Mouse (Mus musculus): Measurements from ENCODE around the gene Agbl2. TPM values are rescaled to one million over a fixed set of nuclear protein-coding genes. Genes with fewer than 3 reads are reported as not detected.

Gene Agbl2
- polyA plus RNA-seq (2015; fragmentation: Nextera tagmentation; extraction: Ambion mirVana) = 0.55 and 0.62 TPM in 2 replicates

DNA sequence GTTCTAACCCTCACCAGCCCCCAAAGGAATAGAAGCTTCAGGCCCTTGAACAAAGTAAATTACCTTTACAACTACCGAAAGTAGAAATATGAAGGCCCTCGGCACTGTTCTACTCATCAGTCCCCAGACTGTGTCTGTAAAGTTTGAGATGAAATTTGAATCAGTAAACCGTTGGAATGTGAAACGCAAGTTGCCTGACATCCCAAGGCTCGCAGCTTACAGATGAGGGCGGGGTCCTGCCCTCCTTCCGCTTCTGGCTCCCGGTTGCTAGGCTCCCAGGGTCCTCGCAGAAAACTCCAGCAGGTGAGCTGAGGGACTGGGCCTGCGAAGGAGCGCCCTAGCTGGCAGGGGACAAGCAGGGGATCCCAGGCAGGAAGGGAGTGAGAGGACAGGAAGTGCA lies at the start of gene Agbl2:
TSS of gene Agbl2 (plus strand) at position 270 of the 400 bp plus-strand sequence.
- Histone ChIP-seq H3K4me3 (replicated peaks) (peak within 1 kb of the TSS; percentile 40), H3K4me1 (peaks cover 11% of the 10 kb centered on the region), H3K27me3 (replicated peaks) (0 out of 2 replicates have a peak, but pooled peaks cover 3% of the 10 kb centered on the region), H3K4me2 (peak within 1 kb of the TSS; percentile 88), H3K36me3 (peaks cover 23% of the 10 kb centered on the region), H3K9me3 (no peaks in the 10 kb centered on the region), H3K9ac (0 out of 2 replicates have a peak within 1 kb of the TSS, but pooled peaks have one; percentile 9), H3K27ac (no peak within 1 kb of the TSS)
- WGBS = 3% methylated on average over 11 of the region's 11 CpGs
- ATAC-seq (ENCODE audit: insufficient read depth, low FRiP score, low read depth) = peak; percentile 68; the same call in 1 of the 2 replicates

DNA sequence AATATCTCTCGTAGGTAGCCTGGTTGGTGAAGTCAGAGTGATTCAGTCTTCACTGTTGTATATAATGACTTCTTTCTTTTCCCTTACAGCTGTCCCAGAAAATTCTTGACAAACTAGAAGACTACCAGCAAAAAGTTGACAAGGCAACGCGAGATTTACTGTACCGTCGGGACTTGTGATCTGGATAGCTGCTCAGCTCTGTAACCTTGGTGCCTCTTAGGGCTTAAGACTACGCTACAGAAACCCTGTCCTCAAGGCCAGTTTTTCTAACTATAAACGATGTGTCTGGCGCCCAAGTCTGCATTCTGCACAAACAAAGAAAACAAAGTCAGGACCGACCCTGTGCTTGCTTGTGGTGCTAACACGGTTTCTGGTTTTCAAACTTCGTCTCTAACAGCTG lies 47.2 kb upstream of the Agbl2 start:
- Histone ChIP-seq H3K4me1 (no peaks in the 10 kb centered on the region), H3K4me3 (replicated peaks) (no peak overlapping the region), H3K27ac (no peak overlapping the region), H3K9ac (no peak overlapping the region), H3K36me3 (peaks cover 53% of the 10 kb centered on the region), H3K27me3 (replicated peaks) (no peaks in the 10 kb centered on the region), H3K9me3 (no peaks in the 10 kb centered on the region), H3K4me2 (no peak overlapping the region)
- 90% methylated on average over 11 of the region's 11 CpGs for WGBS
- ATAC-seq (ENCODE audit: insufficient read depth, low FRiP score, low read depth) = no peak

DNA sequence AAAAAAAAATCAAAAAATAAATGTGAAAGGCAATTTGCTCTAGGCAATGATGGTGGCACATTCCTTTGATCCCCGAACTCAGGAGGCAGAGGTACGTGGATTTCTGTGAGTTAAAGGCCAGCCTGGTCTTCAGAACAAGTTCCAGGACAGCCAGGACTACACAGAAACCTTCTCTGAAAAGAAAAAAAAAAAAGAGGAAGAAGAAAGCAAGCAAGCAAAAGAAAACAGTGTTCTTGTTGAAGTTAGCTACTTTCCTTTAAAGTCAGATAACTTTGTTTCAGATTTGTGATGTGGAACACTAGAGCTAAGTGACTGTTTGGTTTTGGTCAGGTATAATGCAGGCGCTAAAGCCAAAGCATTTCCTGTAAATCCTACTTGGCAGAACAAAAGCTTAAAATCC lies 43.7 kb upstream of the Agbl2 start:
- ATAC-seq (ENCODE audit: insufficient read depth, low FRiP score, low read depth) = no peak
- 88% methylated on average over 3 of the region's 3 CpGs for WGBS
- H3K27me3 ChIP-seq (replicated peaks) = no peaks in the 10 kb centered on the region
- no peaks in the 10 kb centered on the region for H3K4me1 ChIP-seq
- H3K4me3 ChIP-seq (replicated peaks) = no peak overlapping the region
- no peak overlapping the region for H3K9ac ChIP-seq
- H3K36me3 ChIP-seq = peaks cover 28% of the 10 kb centered on the region
- no peaks in the 10 kb centered on the region for H3K9me3 ChIP-seq
- H3K27ac ChIP-seq = no peak overlapping the region
- no peak overlapping the region for H3K4me2 ChIP-seq

DNA sequence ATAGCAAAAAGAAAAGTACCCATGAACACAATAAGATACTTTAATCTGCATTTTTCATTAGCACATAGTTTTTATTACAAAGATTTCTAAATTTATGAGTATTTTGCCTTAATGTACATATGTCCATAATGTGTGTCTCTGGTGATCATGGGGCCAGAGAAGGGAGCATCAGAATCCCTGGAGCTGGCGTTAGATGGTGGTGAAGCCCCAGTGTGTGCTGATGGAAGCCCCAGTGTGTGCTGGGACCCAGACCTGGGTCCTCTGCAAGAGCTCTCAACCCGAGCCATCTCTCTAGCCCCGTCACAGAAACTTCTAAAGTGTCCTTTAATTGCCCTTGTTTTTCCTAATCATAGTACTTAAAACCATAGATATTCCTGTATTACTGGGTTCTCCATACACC lies 43.2 kb upstream of the Agbl2 start:
- H3K4me2 ChIP-seq = no peak overlapping the region
- H3K4me3 ChIP-seq (replicated peaks) = no peak overlapping the region
- WGBS = 91% methylated on average over 3 of the region's 3 CpGs
- no peak for ATAC-seq (ENCODE audit: insufficient read depth, low FRiP score, low read depth)
- no peaks in the 10 kb centered on the region for H3K4me1 ChIP-seq
- H3K27me3 ChIP-seq (replicated peaks) = no peaks in the 10 kb centered on the region
- no peak overlapping the region for H3K27ac ChIP-seq
- peaks cover 28% of the 10 kb centered on the region for H3K36me3 ChIP-seq
- no peaks in the 10 kb centered on the region for H3K9me3 ChIP-seq
- H3K9ac ChIP-seq = no peak overlapping the region

DNA sequence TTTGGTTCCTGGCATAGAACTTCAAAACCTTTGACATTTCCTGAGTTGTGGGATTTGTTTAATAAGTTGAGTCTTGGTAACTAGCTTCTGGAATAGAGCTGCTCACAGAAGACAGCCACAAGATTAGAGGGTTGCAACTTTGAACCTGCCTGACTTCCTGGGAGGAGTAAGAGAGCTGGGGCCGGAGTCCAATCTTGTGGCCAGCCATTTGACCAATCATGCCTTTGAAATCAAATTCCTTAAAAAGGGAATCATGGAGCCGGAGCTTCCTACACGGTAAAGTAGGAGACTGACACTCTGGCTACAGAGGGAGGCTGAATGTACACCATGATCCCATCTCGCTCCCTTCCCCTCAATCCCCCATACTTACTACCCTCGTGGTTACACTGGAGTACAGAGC lies 42.6 kb upstream of the Agbl2 start:
- WGBS = 88% methylated on average over 5 of the region's 5 CpGs
- Histone ChIP-seq H3K4me1 (no peaks in the 10 kb centered on the region), H3K9me3 (no peaks in the 10 kb centered on the region), H3K36me3 (peaks cover 22% of the 10 kb centered on the region), H3K4me3 (replicated peaks) (no peak overlapping the region), H3K4me2 (no peak overlapping the region), H3K27me3 (replicated peaks) (no peaks in the 10 kb centered on the region), H3K27ac (no peak overlapping the region), H3K9ac (no peak overlapping the region)
- no peak for ATAC-seq (ENCODE audit: insufficient read depth, low FRiP score, low read depth)

DNA sequence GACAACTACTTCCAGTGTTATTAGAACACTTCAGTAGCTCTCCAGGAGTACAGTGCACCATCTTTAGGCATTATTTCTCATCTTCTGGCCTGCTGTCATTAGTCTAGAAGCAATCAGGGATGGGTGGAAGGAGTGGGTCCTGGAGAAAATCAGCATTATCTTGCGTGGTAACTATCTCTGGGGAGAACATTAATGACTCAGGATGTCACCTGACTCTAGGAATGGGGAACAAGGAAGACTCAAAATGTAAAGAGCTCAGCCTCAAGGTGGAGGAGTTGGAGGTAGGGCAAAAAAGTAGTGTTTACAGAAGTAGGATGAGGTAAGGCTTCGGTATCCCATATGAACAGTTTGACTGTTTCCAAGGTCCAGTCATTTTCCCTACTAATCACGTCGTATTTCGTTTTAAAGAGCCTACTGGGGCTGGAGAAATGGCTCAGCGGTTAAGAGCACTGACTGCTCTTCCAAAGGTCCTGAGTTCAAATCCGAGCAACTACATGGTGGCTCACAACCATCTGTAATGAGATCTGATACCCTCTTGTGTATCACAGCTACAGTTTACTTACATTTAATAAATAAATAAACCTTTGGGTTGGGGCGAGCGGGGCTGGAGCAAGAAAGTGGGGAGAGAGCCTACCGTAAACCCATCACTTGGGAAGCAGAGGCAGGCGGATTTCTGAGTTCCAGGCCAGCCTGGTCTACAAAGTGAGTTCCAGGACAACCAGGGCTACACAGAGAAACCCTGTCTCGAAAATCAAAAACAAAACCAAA lies 38.1 kb upstream of the Agbl2 start:
- Histone ChIP-seq H3K4me2 (peak overlapping the region; percentile 56), H3K9ac (no peak overlapping the region), H3K36me3 (peaks cover 5% of the 10 kb centered on the region; the same call in 1 of the 2 replicates), H3K4me3 (replicated peaks) (peak overlapping the region; percentile 99), H3K27me3 (replicated peaks) (no peaks in the 10 kb centered on the region), H3K4me1 (peaks cover 5% of the 10 kb centered on the region; the same call in 1 of the 2 replicates), H3K27ac (peak overlapping the region; percentile 93), H3K9me3 (no peaks in the 10 kb centered on the region)
- WGBS = 58% methylated on average over 12 of the region's 12 CpGs
- no peak for ATAC-seq (ENCODE audit: insufficient read depth, low FRiP score, low read depth)

DNA sequence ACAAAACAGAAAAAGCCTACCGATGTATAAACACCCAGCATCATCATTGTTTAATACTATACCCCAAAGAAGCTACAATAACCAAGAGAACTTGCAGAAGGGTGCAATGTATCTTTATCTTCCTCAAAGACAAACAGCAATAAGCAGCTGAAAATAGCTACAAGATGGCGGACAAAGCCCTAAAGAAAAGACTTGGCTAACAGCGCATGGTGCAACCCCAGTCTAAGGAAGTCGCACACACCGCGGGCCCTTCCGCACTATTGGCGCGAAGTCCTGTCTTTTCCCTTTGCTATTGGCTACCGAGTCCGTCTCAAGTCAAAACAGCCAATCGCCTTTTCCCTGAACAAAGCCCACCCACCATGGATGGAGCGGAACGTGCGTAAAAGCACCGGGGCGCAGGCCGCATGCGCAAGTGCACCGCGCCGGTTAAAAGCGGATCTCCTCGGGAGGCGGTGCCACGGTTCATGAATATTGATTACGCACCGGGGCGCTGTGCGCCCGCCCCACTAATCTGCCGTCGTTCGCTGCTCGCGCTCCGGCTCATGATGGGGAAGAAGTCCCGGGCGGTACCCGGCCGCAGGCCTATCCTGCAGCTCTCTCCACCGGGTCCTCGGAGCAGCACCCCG lies 37.4 kb upstream of the Agbl2 start, which contains the start of gene Fnbp4:
TSS of gene Fnbp4 (plus strand) at position 318 of the 626 bp plus-strand sequence.
- Histone ChIP-seq H3K36me3 (peaks cover 5% of the 10 kb centered on the region; the same call in 1 of the 2 replicates), H3K4me3 (replicated peaks) (peak within 1 kb of the TSS; percentile 99), H3K27me3 (replicated peaks) (no peaks in the 10 kb centered on the region), H3K27ac (peak within 1 kb of the TSS; percentile 98), H3K4me2 (peak within 1 kb of the TSS; percentile 64), H3K4me1 (peaks cover 5% of the 10 kb centered on the region; the same call in 1 of the 2 replicates), H3K9ac (peak within 1 kb of the TSS; percentile 96), H3K9me3 (no peaks in the 10 kb centered on the region)
- ATAC-seq (ENCODE audit: insufficient read depth, low FRiP score, low read depth) = peak; percentile 99
- WGBS = under 1% methylated on average over 44 of the region's 44 CpGs

DNA sequence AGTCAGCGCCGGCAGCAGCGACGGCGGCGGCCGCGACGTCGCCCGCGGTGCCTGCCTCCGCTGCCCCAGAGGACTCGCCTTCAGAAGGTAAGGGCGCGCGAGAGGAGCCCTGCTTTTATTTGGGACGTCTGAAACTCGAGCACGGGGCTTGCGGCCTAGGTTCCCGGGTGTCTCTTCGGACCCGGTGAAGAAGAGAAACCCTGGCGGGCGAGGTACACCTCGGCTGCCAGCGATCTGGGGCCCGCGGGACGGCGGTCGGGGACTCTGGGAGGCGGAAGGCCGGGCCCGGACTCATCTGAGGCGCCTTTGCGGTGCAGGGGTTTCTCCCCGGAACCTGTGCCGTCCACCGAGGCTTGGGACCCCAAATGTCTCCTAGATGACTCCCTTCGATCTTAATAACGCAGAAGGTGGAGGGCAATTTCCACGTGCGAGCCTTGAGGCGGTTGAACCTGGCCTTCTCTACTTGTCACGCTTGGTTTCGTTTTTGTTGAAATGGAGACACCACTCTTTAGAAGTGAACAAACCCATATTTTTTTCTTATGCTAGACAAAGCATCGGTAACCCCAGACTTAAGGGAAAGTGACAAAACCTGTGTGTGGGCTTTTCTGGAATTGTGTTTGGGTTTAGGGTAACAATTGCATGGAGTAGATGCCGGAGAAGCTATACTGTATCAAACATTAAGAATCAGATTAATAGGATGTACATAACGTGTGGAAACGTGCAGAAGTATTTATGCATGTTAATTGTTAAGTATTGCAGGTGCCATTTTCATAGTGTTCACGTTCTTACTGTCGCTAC lies 36.6 kb upstream of the Agbl2 start:
- H3K27ac ChIP-seq = peak overlapping the region; percentile 98
- H3K4me2 ChIP-seq = peak overlapping the region; percentile 64
- peak overlapping the region; percentile 96 for H3K9ac ChIP-seq
- H3K9me3 ChIP-seq = no peaks in the 10 kb centered on the region
- WGBS = 1% methylated on average over 44 of the region's 54 CpGs
- peak overlapping the region; percentile 99 for H3K4me3 ChIP-seq (replicated peaks)
- peak; percentile 36 for ATAC-seq (ENCODE audit: insufficient read depth, low FRiP score, low read depth)
- peaks cover 11% of the 10 kb centered on the region; the same call in 1 of the 2 replicates for H3K36me3 ChIP-seq
- H3K4me1 ChIP-seq = peaks cover 5% of the 10 kb centered on the region; the same call in 1 of the 2 replicates
- H3K27me3 ChIP-seq (replicated peaks) = no peaks in the 10 kb centered on the region

DNA sequence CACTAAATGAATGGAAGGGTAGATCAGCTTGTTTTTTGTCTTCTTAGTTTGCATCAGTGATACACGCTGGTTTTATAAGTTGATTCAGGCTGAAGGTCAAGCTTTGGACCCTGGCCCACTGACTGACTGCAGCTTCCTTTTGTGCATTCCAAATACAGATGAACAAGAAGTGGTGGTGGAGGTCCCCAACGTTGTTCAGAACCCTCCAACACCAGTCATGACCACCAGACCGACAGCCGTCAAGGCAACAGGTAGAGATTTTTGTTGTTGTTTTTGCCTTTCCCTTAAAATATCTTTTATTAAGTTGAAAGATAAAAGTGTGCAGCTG lies 36.0 kb upstream of the Agbl2 start:
- Histone ChIP-seq H3K9me3 (no peaks in the 10 kb centered on the region), H3K27ac (peak overlapping the region; percentile 98; the same call in 1 of the 2 replicates), H3K27me3 (replicated peaks) (no peaks in the 10 kb centered on the region), H3K36me3 (peaks cover 16% of the 10 kb centered on the region), H3K4me3 (replicated peaks) (peak overlapping the region; percentile 99), H3K4me1 (peaks cover 5% of the 10 kb centered on the region; the same call in 1 of the 2 replicates), H3K4me2 (peak overlapping the region; percentile 64), H3K9ac (peak overlapping the region; percentile 96)
- WGBS = 15% methylated on average over 4 of the region's 4 CpGs
- no peak for ATAC-seq (ENCODE audit: insufficient read depth, low FRiP score, low read depth)

DNA sequence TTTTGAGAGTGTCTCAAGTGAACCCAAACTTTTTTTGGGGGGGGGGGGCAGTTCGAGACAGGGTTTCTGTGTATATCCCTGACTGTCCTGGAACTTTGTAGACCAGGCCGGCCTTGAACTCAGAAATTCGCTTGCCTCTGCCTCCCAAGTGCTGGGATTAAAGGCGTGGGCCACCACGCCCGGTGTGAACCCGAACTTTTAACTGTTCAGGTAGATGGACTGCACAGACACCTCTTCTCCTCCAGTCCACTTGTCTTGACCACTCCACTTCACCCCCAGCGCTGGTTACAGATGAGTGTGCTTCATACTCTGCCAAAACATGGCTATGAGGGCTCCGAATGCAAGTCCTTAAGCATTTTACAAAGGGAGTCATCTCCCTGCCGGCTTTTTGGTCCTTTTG lies 35.4 kb upstream of the Agbl2 start:
- H3K9ac ChIP-seq = no peak overlapping the region
- H3K4me3 ChIP-seq (replicated peaks) = peak overlapping the region; percentile 99; the same call in 1 of the 2 replicates
- 89% methylated on average over 10 of the region's 10 CpGs for WGBS
- no peak for ATAC-seq (ENCODE audit: insufficient read depth, low FRiP score, low read depth)
- H3K36me3 ChIP-seq = peaks cover 17% of the 10 kb centered on the region
- peaks cover 5% of the 10 kb centered on the region; the same call in 1 of the 2 replicates for H3K4me1 ChIP-seq
- no peaks in the 10 kb centered on the region for H3K27me3 ChIP-seq (replicated peaks)
- no peak overlapping the region for H3K27ac ChIP-seq
- peak overlapping the region; percentile 64 for H3K4me2 ChIP-seq
- H3K9me3 ChIP-seq = no peaks in the 10 kb centered on the region

DNA sequence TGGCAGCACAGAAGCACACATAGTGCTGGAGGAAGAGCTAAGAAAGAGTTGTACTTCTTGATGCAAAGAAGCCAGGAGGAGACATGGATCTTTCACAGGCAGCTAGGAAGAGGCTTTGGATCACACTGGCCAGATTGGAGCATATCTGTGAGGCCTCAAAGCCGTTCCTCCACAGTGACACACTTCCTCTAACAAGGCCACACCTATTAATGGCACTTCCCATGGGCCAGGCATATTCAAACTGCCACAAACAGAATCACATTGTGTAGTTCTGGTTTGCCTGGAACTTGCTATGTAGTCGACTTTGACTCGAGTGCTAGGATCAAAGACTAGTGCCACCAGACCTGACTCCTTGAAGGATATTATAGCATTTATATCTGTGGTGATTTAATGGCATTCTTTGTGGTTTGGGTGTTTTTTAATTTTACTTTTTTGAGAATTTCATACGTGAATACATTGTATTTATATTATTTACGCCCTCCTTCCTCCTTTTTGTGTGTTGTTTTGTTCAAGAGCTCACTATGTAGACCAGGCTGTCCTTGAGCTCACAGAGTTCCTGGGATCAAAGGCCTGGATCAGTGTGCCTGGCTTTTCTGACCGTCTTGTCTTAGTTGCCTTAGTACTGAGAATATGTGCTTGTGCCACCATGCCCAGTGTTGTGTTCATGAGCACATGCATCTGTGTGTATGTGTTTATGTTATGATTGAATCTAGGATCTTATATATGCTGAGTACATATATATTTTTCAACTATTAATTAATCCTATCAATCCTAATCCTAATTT lies 32.7 kb upstream of the Agbl2 start:
- peaks cover 39% of the 10 kb centered on the region for H3K36me3 ChIP-seq
- H3K9me3 ChIP-seq = no peaks in the 10 kb centered on the region

More for the DNA sequence above, 32.7 kb upstream of the Agbl2 start:
- Histone ChIP-seq H3K27ac (no peak overlapping the region), H3K9ac (no peak overlapping the region), H3K4me2 (no peak overlapping the region; the same call in 1 of the 2 replicates), H3K27me3 (replicated peaks) (no peaks in the 10 kb centered on the region), H3K4me1 (peaks cover 5% of the 10 kb centered on the region; the same call in 1 of the 2 replicates), H3K4me3 (replicated peaks) (no peak overlapping the region)
- WGBS = 71% methylated on average over 6 of the region's 6 CpGs
- ATAC-seq (ENCODE audit: insufficient read depth, low FRiP score, low read depth) = no peak
